Mouse (Mus musculus) C2C12 (cell line): ENCODE measurements around the gene Olfr904. TPM values are rescaled to one million over a fixed set of nuclear protein-coding genes. Genes with fewer than 3 reads are reported as not detected.

Experiments
- H3K27me3 ChIP-seq: one replicate; pipeline ENCODE4 v1.6.1; 2011; ENCODE audit not compliant: control insufficient read depth, insufficient read depth, insufficient read length
- H3K36me3 ChIP-seq: one replicate; pipeline ENCODE4 v1.6.1; 2011; ENCODE audit not compliant: control insufficient read depth, insufficient read depth
- H3K4me3 ChIP-seq: one replicate; pipeline ENCODE4 v1.5.1; 2011; ENCODE audit warnings: mild to moderate bottlenecking, control low read depth; ENCODE audit not compliant: poor library complexity, insufficient read depth, severe bottlenecking
- H3K79me2 ChIP-seq: one replicate; pipeline ENCODE4 v1.6.1; 2011; ENCODE audit not compliant: control insufficient read depth, insufficient read depth
- H3K79me3 ChIP-seq: one replicate; pipeline ENCODE4 v1.6.1; 2011; ENCODE audit warnings: low read depth, control low read depth
- H3ac ChIP-seq: one replicate; pipeline ENCODE3; 2011; ENCODE audit warnings: low read depth; ENCODE audit not compliant: control insufficient read depth, insufficient read length
- CEBPB ChIP-seq: IDR thresholded peaks from one replicate; pipeline ENCODE4 v1.6.1; 2011; ENCODE audit warnings: low read depth, mild to moderate bottlenecking, control low read depth, moderate library complexity
- CTCF ChIP-seq: IDR thresholded peaks from one replicate; pipeline ENCODE4 v1.5.1; 2011; ENCODE audit not compliant: control insufficient read depth, insufficient read depth, insufficient read length
- FOSL1 ChIP-seq: IDR thresholded peaks from one replicate; pipeline ENCODE4 v1.8.0; 2011; ENCODE audit warnings: mild to moderate bottlenecking, low read length; ENCODE audit not compliant: poor library complexity, insufficient read depth, severe bottlenecking
- MAX ChIP-seq: IDR thresholded peaks from one replicate; pipeline ENCODE4 v1.6.1; 2011; ENCODE audit warnings: mild to moderate bottlenecking, control low read depth
- MYOD1 ChIP-seq: IDR thresholded peaks from one replicate; pipeline ENCODE4 v1.6.1; 2011; ENCODE audit warnings: low read depth; ENCODE audit not compliant: control insufficient read depth, insufficient read length
- MYOG ChIP-seq: IDR thresholded peaks from one replicate; pipeline ENCODE4 v1.6.1; 2011; ENCODE audit not compliant: control insufficient read depth, insufficient read length; ENCODE audit errors: extremely low read depth
- USF1 ChIP-seq: IDR thresholded peaks from one replicate; pipeline ENCODE4 v1.6.1; 2011; ENCODE audit warnings: low read depth, mild to moderate bottlenecking, control low read depth, moderate library complexity
- polyA plus RNA-seq: library from polyadenylated mRNA; unstranded; fragments of >200 nt; fragmentation: generic; extraction: Trizol; gene quantifications from one replicate; pipeline ENCODE4 v1.2.1, GENCODE M21; 2012; ENCODE audit warnings: missing spikeins

The Olfr904 gene
- polyA plus RNA-seq, 1 experiment = not detected

- no peak within 1 kb of the TSS for H3K4me3 ChIP-seq
- H3K79me3 ChIP-seq = no peaks in the 10 kb centered on the region
- TF ChIP-seq MYOD1 (no peak), CEBPB (no peak), USF1 (no peak), MAX (no peak), CTCF (no peak), MYOG (no peak), FOSL1 (no peak)
- H3K27me3 ChIP-seq = no peaks in the 10 kb centered on the region
- H3K79me2 ChIP-seq = no peaks in the 10 kb centered on the region
- no peaks in the 10 kb centered on the region for H3K36me3 ChIP-seq
- H3ac ChIP-seq = no peak within 1 kb of the TSS
These were observed 7.9 kb downstream of the Olfr904 start, which contains the start of gene Olfr905 for GRCm38 (mm10) chr9:38470807-38471206. Gene Olfr905, plus strand, starts transcription at chr9:38471107.

DNA sequence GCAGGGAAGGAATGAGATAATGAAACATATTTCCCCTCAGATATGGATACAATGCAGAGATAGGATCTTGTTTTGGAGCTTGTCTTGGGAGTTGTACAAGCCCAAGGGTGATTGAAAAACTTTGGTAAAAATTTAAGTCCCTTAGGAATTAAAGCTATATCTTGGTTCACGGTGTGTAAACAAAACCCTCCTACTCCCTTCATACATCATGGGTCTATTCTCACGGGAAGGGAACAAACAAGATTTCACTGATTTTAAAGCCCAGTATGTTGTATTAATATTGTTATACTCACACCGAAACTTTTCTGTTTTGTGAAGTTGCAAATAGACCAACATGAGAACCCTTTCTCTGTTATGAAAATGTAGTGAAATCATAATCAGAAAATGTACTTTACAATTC is 23.8 kb downstream of the Olfr904 start, which contains the start of gene Olfr906:
Gene Olfr906, plus strand, starts transcription at position 301 of the 400 bp plus-strand sequence.
- no peak within 1 kb of the TSS for H3ac ChIP-seq
- H3K36me3 ChIP-seq = no peaks in the 10 kb centered on the region
- no peak for TF ChIP-seq FOSL1
- TF ChIP-seq USF1 = no peak
- no peak for TF ChIP-seq MYOD1
- no peak for TF ChIP-seq MAX
- TF ChIP-seq CEBPB = no peak
- TF ChIP-seq MYOG = no peak
- no peak for TF ChIP-seq CTCF
- H3K27me3 ChIP-seq = no peaks in the 10 kb centered on the region
- no peak within 1 kb of the TSS for H3K4me3 ChIP-seq
- H3K79me2 ChIP-seq = no peaks in the 10 kb centered on the region
- no peaks in the 10 kb centered on the region for H3K79me3 ChIP-seq

- no peak within 1 kb of the TSS for H3ac ChIP-seq
- no peak within 1 kb of the TSS for H3K4me3 ChIP-seq
- H3K79me3 ChIP-seq = no peaks in the 10 kb centered on the region
- TF ChIP-seq MYOG = no peak
- no peak for TF ChIP-seq MYOD1
- TF ChIP-seq USF1 = no peak
- TF ChIP-seq MAX = no peak
- no peak for TF ChIP-seq CTCF
- no peak for TF ChIP-seq CEBPB
- TF ChIP-seq FOSL1 = no peak
- no peaks in the 10 kb centered on the region for H3K27me3 ChIP-seq
- no peaks in the 10 kb centered on the region for H3K36me3 ChIP-seq
- no peaks in the 10 kb centered on the region for H3K79me2 ChIP-seq
These were observed 32.6 kb downstream of the Olfr904 start, which contains the start of gene Olfr907 for GRCm38 (mm10) chr9:38495501-38495900. Gene Olfr907, plus strand, starts transcription at chr9:38495801.

- no peaks in the 10 kb centered on the region for H3K36me3 ChIP-seq
- no peak overlapping the region for H3K4me3 ChIP-seq
- TF ChIP-seq MYOD1 (no peak), FOSL1 (no peak), CTCF (no peak), MYOG (no peak), MAX (no peak), USF1 (no peak), CEBPB (no peak)
- H3K79me2 ChIP-seq = no peaks in the 10 kb centered on the region
- no peak overlapping the region for H3ac ChIP-seq
- H3K79me3 ChIP-seq = no peaks in the 10 kb centered on the region
- H3K27me3 ChIP-seq = no peaks in the 10 kb centered on the region
These were observed 49.4 kb downstream of the Olfr904 start for GRCm38 (mm10) chr9:38512353-38512752.

Other genes with a start within 250 kb of the Olfr904 start
- gene Olfr894, start 245.1 kb upstream of the Olfr904 start, polyA plus RNA-seq = not detected
- not detected for gene Olfr143, start 210.4 kb upstream of the Olfr904 start, polyA plus RNA-seq
- gene Olfr895, start 195.3 kb upstream of the Olfr904 start, polyA plus RNA-seq = not detected
- not detected for gene Olfr896-ps1, start 172.0 kb upstream of the Olfr904 start, polyA plus RNA-seq
- gene Olfr25, start 134.1 kb upstream of the Olfr904 start, polyA plus RNA-seq = not detected
- gene Olfr898, start 114.7 kb upstream of the Olfr904 start, polyA plus RNA-seq = not detected
- gene Olfr250, start 96.2 kb upstream of the Olfr904 start, polyA plus RNA-seq = not detected
- gene Olfr251, start 86.1 kb upstream of the Olfr904 start, polyA plus RNA-seq = not detected
- gene Olfr147, start 61.4 kb upstream of the Olfr904 start, polyA plus RNA-seq = 0.04 TPM
- 0.04 TPM for gene Olfr901, start 33.7 kb upstream of the Olfr904 start, polyA plus RNA-seq
- not detected for gene Olfr902, start 15.5 kb upstream of the Olfr904 start, polyA plus RNA-seq
- gene Olfr905, start 8.0 kb downstream of the Olfr904 start, polyA plus RNA-seq = not detected
- not detected for gene Olfr906, start 23.9 kb downstream of the Olfr904 start, polyA plus RNA-seq
- gene Olfr907, start 32.7 kb downstream of the Olfr904 start, polyA plus RNA-seq = not detected
- gene Olfr911-ps1, start 58.4 kb downstream of the Olfr904 start, polyA plus RNA-seq = not detected
- gene Olfr910, start 74.7 kb downstream of the Olfr904 start, polyA plus RNA-seq = not detected
- gene Olfr912, start 117.0 kb downstream of the Olfr904 start, polyA plus RNA-seq = not detected
- not detected for gene Olfr913, start 129.6 kb downstream of the Olfr904 start, polyA plus RNA-seq
- gene Olfr914, start 142.0 kb downstream of the Olfr904 start, polyA plus RNA-seq = not detected
- gene Olfr916, start 196.7 kb downstream of the Olfr904 start, polyA plus RNA-seq = not detected
- gene Olfr917, start 202.7 kb downstream of the Olfr904 start, polyA plus RNA-seq = not detected
- not detected for gene Olfr918, start 211.5 kb downstream of the Olfr904 start, polyA plus RNA-seq
- not detected for gene Olfr919, start 240.5 kb downstream of the Olfr904 start, polyA plus RNA-seq